Mouse (Mus musculus) lung, embryonic 16.5 days (tissue): ENCODE results near the gene Hist2h2be. TPM values are rescaled to one million over a fixed set of nuclear protein-coding genes. Genes with fewer than 3 reads are reported as not detected.
"Not testable (repeated sequence)": the region's sequence is repeated elsewhere in the genome, so short reads cannot be mapped to it uniquely, and the experiment has no call there.

Source experiments
- ATAC-seq: fragments of 200-750 bp; cut with Nextera tagmentation; 2 replicates; pipeline ENCODE4 v1.8.0; 2017; ENCODE audit warnings: low read depth, mild to moderate bottlenecking, moderate library complexity
- H3K27ac ChIP-seq: fragments of 300-500 bp; sonication (generic); 2 replicates; pipeline ENCODE4 v1.5.1; 2014; ENCODE audit warnings: mild to moderate bottlenecking, control low read depth, low read length
- H3K27me3 ChIP-seq: fragments of 300-500 bp; sonication (generic); 2 replicates; pipeline ENCODE4 v1.6.1; 2014; ENCODE audit warnings: low read depth, low read length, mixed read lengths; ENCODE audit not compliant: control insufficient read depth, insufficient read depth
- H3K36me3 ChIP-seq: fragments of 300-500 bp; sonication (generic); 2 replicates; pipeline ENCODE4 v1.6.1; 2014; ENCODE audit warnings: low read length; ENCODE audit not compliant: control insufficient read depth, insufficient read depth
- H3K4me1 ChIP-seq: fragments of 300-500 bp; sonication (generic); replicated peaks from 2 replicates; pipeline ENCODE4 v1.6.1; 2014; ENCODE audit warnings: low read length, mixed read lengths; ENCODE audit not compliant: control insufficient read depth, insufficient read depth
- H3K4me2 ChIP-seq: fragments of 300-500 bp; sonication (generic); 2 replicates; pipeline ENCODE4 v1.6.1; 2014; ENCODE audit warnings: low read depth, low read length, control low read depth
- H3K4me3 ChIP-seq: fragments of 300-500 bp; sonication (generic); 2 replicates; pipeline ENCODE4 v1.5.1; 2014; ENCODE audit warnings: mild to moderate bottlenecking, low read length, control low read depth
- H3K9ac ChIP-seq: fragments of 300-500 bp; sonication (generic); 2 replicates; pipeline ENCODE4 v1.6.1; 2014; ENCODE audit warnings: low read length, control low read depth
- H3K9me3 ChIP-seq: fragments of 300-500 bp; sonication (generic); 2 replicates; pipeline ENCODE4 v1.6.1; 2016; ENCODE audit warnings: low read length; ENCODE audit not compliant: control insufficient read depth
- WGBS: fragments of 180-500 bp; shearing (Covaris S2); extraction: QIAGEN DNeasy Blood & Tissue Kit; methylation state at CpG from one replicate; pipeline ENCODE4 v1.1.7; 2014; 5-methylcytosine and 5-hydroxymethylcytosine counted together
- microRNA-seq: library from miRNA; unstranded; fragments of <30 nt; microRNA quantifications from one replicate; pipeline ENCODE4, GENCODE M21; 2016
- polyA plus RNA-seq: library from polyadenylated mRNA; unstranded; fragments of >200 nt; fragmentation: Nextera tagmentation; extraction: Ambion mirVana; gene quantifications from 2 replicates; pipeline ENCODE4 v1.2.1, GENCODE M21; 2015

The Hist2h2be gene
- polyA plus RNA-seq, 1 experiment from 2014 or later, result 8.8 TPM

DNA sequence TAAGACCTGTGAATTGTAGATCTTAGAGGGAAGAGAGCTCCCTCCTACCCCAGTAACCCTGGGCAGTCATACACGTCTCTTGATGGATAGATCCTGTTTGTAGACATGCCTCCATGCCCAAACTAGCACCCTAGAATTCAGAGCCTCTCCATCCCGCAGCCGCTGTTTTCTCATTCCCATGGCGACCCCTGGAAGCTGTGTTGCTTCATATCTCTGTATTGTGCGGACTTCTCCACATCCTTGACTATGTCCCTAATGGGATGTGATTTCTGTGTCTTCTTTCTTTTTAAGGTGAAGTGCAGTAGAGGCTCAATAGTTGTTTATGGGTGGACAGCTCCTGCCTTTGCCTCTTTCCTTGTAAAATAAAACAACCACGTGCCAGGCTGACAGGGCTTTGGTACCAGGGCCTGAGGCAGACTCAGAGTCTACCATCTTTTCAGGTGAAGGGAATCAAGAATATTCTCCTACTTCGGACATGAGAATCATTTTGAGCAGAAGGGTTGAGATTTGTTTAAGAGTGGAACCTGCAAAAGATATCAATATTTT, 43.6 kb downstream of the Hist2h2be start:
- no peak for ATAC-seq
- WGBS, result 68% methylated on average over 7 of the region's 7 CpGs
- H3K27ac ChIP-seq, result peak overlapping the region; percentile 97
- peak overlapping the region; percentile 63 for H3K4me3 ChIP-seq
- H3K9me3 ChIP-seq, result no peaks in the 10 kb centered on the region
- H3K27me3 ChIP-seq, result no peaks in the 10 kb centered on the region
- peak overlapping the region; percentile 84 for H3K4me2 ChIP-seq
- H3K36me3 ChIP-seq, result no peaks in the 10 kb centered on the region
- peaks cover 12% of the 10 kb centered on the region for H3K4me1 ChIP-seq
- H3K9ac ChIP-seq, result peak overlapping the region; percentile 80

DNA sequence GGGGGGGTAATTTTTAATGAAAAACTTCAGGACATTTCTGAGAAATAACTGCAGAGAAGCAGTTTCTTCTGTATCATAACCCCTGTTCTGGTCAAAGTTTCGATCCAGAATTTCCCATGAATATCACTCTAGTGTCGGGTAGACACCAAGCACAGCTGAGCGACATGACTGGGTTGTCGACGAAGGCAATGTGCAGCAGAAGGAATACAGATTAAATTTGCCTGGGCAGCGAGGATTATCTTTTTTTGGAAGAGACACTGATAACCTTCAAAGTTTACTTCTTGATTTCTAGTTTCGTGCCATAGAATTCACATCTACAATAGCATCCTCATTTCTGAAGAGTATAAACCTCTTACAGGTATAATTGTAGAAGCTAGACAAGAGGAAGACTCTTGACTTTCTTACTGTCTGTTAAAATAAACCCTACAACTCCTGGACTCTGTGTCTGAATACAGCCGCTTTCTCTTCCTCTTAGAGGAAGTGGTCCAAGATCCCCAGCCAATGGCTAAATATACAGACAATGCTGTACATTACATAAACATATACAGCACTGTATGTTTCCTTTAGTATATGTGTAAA, 45.3 kb downstream of the Hist2h2be start:
- Histone ChIP-seq H3K4me2 (no peak overlapping the region), H3K27ac (no peak overlapping the region), H3K4me1 (peaks cover 16% of the 10 kb centered on the region), H3K9ac (no peak overlapping the region), H3K27me3 (no peaks in the 10 kb centered on the region), H3K4me3 (no peak overlapping the region), H3K36me3 (no peaks in the 10 kb centered on the region), H3K9me3 (no peaks in the 10 kb centered on the region)
- WGBS, result 74% methylated on average over 8 of the region's 8 CpGs
- no peak for ATAC-seq

DNA sequence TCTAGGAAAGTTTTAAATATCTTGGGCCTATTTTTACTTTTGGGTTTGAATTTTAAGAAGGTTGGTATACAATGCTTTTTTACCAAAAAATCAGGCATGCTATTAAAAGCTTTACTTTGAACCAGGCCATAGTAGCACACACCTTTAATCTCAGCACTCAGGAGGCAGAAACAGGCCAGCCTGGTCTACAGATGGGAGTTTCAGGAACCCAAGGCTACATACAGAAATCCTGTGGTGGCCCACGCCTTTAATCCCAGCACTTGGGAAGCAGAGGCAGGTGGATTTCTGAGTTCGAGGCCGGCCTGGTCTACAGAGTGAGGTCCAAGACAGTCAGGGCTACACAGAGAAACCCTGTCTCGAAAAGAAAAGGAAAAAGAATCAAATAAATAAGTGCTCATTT, 46.6 kb downstream of the Hist2h2be start:
- WGBS, result 68% methylated on average over 4 of the region's 4 CpGs
- no peaks in the 10 kb centered on the region for H3K27me3 ChIP-seq
- H3K36me3 ChIP-seq, result no peaks in the 10 kb centered on the region
- H3K9me3 ChIP-seq, result no peaks in the 10 kb centered on the region
- no peak for ATAC-seq
- H3K4me3 ChIP-seq, result no peak overlapping the region
- peak overlapping the region; percentile 92 for H3K27ac ChIP-seq
- peak overlapping the region; percentile 55 for H3K4me2 ChIP-seq
- H3K4me1 ChIP-seq, result peaks cover 11% of the 10 kb centered on the region
- H3K9ac ChIP-seq, result peak overlapping the region; percentile 40

DNA sequence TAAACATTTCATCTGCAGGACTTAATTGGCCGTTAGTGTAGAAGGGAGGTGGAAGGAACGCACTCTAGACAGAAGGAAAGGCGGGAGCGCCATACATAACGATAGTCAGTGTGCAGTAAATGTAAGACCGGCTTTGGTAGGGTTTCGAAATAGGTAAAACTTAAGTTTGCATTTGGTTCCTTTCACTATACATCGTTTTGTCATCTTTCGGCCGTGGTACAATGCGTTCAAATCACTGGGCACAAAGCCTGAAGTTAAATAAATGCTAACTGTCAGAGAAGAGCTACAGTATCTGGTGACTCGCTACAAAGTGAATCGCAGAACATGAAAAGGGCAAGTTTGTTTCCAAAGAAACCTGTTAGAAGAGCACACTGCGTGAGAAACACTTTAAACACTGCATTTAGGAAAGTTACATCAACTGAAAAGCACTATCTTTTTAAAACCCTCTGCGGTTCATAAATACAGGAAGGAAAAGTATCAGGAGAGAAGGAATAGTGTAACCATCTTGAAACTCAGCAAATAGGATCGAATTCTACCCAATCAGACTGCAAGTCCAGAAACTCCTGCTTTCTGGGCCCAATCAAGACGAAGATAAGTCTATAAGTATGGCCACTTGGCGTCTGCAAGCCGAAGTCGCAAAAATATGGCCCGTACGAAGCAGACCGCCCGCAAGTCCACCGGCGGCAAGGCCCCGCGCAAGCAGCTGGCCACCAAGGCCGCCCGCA, 47.3 kb downstream of the Hist2h2be start, which contains the start of gene Hist2h3b:
Hist2h3b (plus strand) TSS at position 604 of the 725 bp plus-strand sequence.
- H3K36me3 ChIP-seq, result no peaks in the 10 kb centered on the region
- H3K9me3 ChIP-seq, result no peaks in the 10 kb centered on the region
- H3K4me1 ChIP-seq, result peaks cover 11% of the 10 kb centered on the region
- 12% methylated on average over 30 of the region's 30 CpGs for WGBS
- H3K27ac ChIP-seq, result peak within 1 kb of the TSS; percentile 99
- no peaks in the 10 kb centered on the region for H3K27me3 ChIP-seq
- H3K9ac ChIP-seq, result peak within 1 kb of the TSS; percentile 72
- peak within 1 kb of the TSS; percentile 64 for H3K4me3 ChIP-seq
- ATAC-seq, result peak; percentile 66
- H3K4me2 ChIP-seq, result peak within 1 kb of the TSS; percentile 91

DNA sequence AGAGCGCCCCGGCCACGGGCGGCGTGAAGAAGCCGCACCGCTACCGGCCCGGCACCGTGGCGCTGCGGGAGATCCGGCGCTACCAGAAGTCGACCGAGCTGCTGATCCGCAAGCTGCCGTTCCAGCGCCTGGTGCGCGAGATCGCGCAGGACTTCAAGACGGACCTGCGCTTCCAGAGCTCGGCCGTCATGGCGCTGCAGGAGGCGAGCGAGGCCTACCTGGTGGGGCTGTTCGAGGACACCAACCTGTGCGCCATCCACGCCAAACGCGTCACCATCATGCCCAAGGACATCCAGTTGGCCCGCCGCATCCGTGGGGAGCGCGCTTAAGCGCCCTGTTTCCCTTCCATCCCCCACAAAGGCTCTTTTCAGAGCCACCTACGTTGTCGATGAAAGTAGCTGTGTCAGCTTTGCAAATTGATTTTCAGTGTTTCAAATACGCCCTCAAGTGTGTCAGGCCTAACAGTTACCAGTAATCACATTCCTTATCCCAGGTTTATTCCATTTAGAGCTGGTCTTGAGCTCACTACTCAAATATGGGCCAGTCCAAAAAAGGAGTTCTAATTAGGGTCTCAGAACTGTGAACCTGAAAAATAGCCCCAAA, 48.0 kb downstream of the Hist2h2be start:
- not testable (repeated sequence) for H3K27me3 ChIP-seq
- 0% methylated on average over 10 of the region's 44 CpGs for WGBS
- peak; percentile 20 for ATAC-seq

GRCm38 (mm10) chr3:96269511-96270474, 48.9 kb downstream of the Hist2h2be start, which contains the start of gene Hist2h2bb:
TSS of gene Hist2h2bb (plus strand) at chr3:96269752.
- ATAC-seq, result peak; percentile 96
- no peaks in the 10 kb centered on the region for H3K9me3 ChIP-seq
- H3K9ac ChIP-seq, result peak within 1 kb of the TSS; percentile 80
- H3K27ac ChIP-seq, result peak within 1 kb of the TSS; percentile 99
- no peaks in the 10 kb centered on the region for H3K27me3 ChIP-seq
- H3K4me1 ChIP-seq, result peaks cover 4% of the 10 kb centered on the region
- under 1% methylated on average over 45 of the region's 45 CpGs for WGBS
- H3K36me3 ChIP-seq, result no peaks in the 10 kb centered on the region
- peak within 1 kb of the TSS; percentile 64 for H3K4me3 ChIP-seq
- H3K4me2 ChIP-seq, result peak within 1 kb of the TSS; percentile 91

More for the DNA sequence above, 48.0 kb downstream of the Hist2h2be start:
- H3K4me3 ChIP-seq, result peak overlapping the region; percentile 64
- H3K27ac ChIP-seq, result peak overlapping the region; percentile 99
- peak overlapping the region; percentile 72 for H3K9ac ChIP-seq
- peaks cover 11% of the 10 kb centered on the region for H3K4me1 ChIP-seq
- H3K9me3 ChIP-seq, H3K36me3 ChIP-seq: not testable (repeated sequence)
- peak overlapping the region; percentile 71 for H3K4me2 ChIP-seq

Small RNA genes lying within 50 kb of the gene (microRNA-seq; reads per million reads assigned to microRNA genes)
- gene Gm44492 (not detected), gene Gm47311 (not detected), gene Gm47313 (not detected)

Other genes with a start within 250 kb of the Hist2h2be start
- gene Plekho1, start 225.1 kb upstream of the Hist2h2be start, polyA plus RNA-seq, result 24.0 and 25.3 TPM in 2 replicates
- gene Vps45, start 162.7 kb upstream of the Hist2h2be start, polyA plus RNA-seq, result 39.6 and 39.8 TPM in 2 replicates
- gene Otud7b, start 116.6 kb upstream of the Hist2h2be start, polyA plus RNA-seq, result 18.8 and 22.9 TPM in 2 replicates
- 13.0 and 14.0 TPM in 2 replicates for gene Mtmr11, start 59.1 kb upstream of the Hist2h2be start, polyA plus RNA-seq
- 143 and 167 TPM in 2 replicates for gene Sf3b4, start 48.8 kb upstream of the Hist2h2be start, polyA plus RNA-seq
- 2.3 and 2.6 TPM in 2 replicates for gene Sv2a, start 40.0 kb upstream of the Hist2h2be start, polyA plus RNA-seq
- gene Bola1, start 1.4 kb upstream of the Hist2h2be start, polyA plus RNA-seq, result 51.4 and 51.6 TPM in 2 replicates
- 1.3 and 1.9 TPM in 2 replicates for gene Hist2h2ab, start 1.3 kb upstream of the Hist2h2be start, polyA plus RNA-seq
- gene Hist2h2ac, start 239 bp upstream of the Hist2h2be start, polyA plus RNA-seq, result 8.9 and 9.0 TPM in 2 replicates
- gene Hist2h3c2, start 18.0 kb downstream of the Hist2h2be start, polyA plus RNA-seq, result 3.6 and 4.7 TPM in 2 replicates
- 37.6 and 61.6 TPM in 2 replicates for gene Hist2h2aa2, start 19.2 kb downstream of the Hist2h2be start, polyA plus RNA-seq
- 16.9 and 21.5 TPM in 2 replicates for gene Hist2h2aa1, start 24.4 kb downstream of the Hist2h2be start, polyA plus RNA-seq
- 1.0 and 2.3 TPM in 2 replicates for gene Hist2h3c1, start 25.6 kb downstream of the Hist2h2be start, polyA plus RNA-seq
- gene Hist2h4, start 42.2 kb downstream of the Hist2h2be start, polyA plus RNA-seq, result 9.8 and 12.3 TPM in 2 replicates
- gene Hist2h3b, start 47.5 kb downstream of the Hist2h2be start, polyA plus RNA-seq, result 55.7 and 61.1 TPM in 2 replicates
- gene Hist2h2bb, start 48.6 kb downstream of the Hist2h2be start, polyA plus RNA-seq, result 13.0 and 14.5 TPM in 2 replicates
- 2.3 and 2.7 TPM in 2 replicates for gene Fcgr1, start 72.8 kb downstream of the Hist2h2be start, polyA plus RNA-seq
- gene BC107364, start 231.2 kb downstream of the Hist2h2be start, polyA plus RNA-seq, result 0.30 and 0.34 TPM in 2 replicates